Mouse (Mus musculus): ENCODE data around the gene Gbp2b.
"Not testable (repeated sequence)": the region's sequence is repeated elsewhere in the genome, so short reads cannot be mapped to it uniquely, and the experiment has no call there.

Gene Gbp2b

GRCm38 (mm10) chr3:142620111-142620955 lies 25.7 kb downstream of the Gbp2b start, which contains the start of gene Gbp2:
Gbp2 (plus strand) TSS chr3:142620602.
- DNase-seq (ENCODE audit: low read depth, low spot score): no peak

GRCm38 (mm10) chr3:142620956-142621562 lies 26.4 kb downstream of the Gbp2b start:
- peak; percentile 7 for DNase-seq (ENCODE audit: low read depth, low spot score)

- DNase-seq (ENCODE audit: low read depth, low spot score): no peak
These were observed 35.7 kb downstream of the Gbp2b start for GRCm38 (mm10) chr3:142630385-142630784.

DNA sequence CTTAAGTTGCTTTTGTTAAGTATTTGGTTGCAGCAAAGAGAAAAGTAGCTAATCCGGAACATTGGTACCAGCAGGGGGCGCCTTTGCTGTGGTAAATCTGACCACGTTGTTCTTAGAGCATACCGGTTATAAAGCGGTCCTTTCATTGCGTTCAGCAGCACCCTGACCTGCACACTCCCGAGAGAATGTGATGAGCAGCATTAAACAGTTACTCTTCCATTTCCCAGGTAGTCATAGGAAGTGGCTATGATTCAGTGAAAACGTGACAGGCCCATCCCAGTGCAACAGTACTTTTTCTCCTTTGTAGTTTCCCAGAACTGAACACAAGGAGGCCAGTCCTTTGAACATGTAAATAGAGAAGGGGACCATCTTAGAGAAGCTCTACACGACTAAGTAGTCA lies 45.6 kb downstream of the Gbp2b start:
- DNase-seq (ENCODE audit: low read depth, low spot score): peak; percentile 70

DNA sequence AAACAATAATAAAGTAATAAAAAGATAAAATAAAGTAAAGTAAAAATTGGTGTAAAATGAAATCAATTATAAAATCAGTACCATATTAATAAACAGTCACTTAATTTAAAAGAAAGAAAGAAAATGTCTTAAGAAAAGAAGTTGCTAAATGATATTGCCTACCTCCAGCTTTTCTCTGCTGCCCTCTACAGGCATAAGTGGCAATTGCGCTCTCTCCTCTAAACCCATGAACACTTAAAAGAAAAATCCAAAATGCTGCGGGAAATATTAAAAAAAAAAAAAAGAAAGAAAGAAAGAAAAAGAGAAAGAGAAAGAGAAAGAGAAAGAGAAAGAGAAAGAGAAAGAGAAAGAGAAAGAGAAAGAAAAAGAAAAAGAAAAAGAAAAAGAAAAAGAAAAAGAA lies 51.3 kb downstream of the Gbp2b start:
- peak; percentile 79 for DNase-seq (ENCODE audit: low read depth, low spot score)

- not testable (repeated sequence) for DNase-seq (ENCODE audit: low read depth, low spot score)
These were observed 53.2 kb downstream of the Gbp2b start for GRCm38 (mm10) chr3:142647836-142648235.

DNA sequence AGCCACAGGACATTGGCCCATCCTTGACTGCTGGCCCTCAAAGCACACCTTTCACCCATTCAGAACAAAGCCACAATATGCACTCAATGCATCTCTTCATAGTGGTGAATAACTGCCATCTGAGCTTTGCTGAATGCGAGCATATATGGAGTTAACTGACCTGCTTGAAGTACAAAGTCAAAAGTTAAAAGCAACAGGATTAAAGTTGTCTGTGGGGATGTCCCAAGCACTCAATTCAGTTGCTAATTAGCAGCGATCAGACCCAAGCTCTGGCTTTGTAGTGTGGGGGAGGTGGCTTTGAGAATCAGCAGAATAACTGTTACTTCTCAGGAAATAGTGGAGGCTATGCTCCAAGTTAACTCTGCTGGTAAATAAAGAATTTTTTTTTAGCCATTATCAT lies 55.6 kb downstream of the Gbp2b start:
- DNase-seq (ENCODE audit: low read depth, low spot score): no peak

DNA sequence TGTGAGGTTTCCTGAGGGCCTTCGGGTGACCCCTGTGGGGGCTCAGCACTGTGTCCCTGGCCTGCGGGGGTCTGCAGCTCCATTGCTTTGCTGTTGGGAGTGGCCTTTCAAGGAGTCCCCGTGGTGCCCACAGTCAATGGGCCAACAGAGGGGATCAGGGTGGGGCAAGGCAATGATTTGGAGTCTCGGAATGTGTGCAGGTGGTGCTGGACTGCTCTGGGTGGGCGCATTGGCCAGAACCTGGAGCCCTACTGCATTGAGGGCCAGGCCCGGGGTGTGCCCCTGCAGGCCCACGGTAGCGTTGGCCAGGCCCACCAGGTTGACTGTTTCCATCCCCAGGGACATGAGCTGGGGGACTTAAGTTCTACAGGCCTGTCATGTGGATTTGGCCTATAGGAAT lies 70.1 kb downstream of the Gbp2b start:
- no peak for DNase-seq (ENCODE audit: low read depth, low spot score)
